Mouse (Mus musculus) kidney, adult 2 months (tissue): Measurements from ENCODE around the gene Rpp21.
"Not testable (repeated sequence)": the region's sequence is repeated elsewhere in the genome, so short reads cannot be mapped to it uniquely, and the experiment has no call there.

Experiments
- CTCF ChIP-seq: fragments of 200-500 bp; conservative IDR thresholded peaks from 2 replicates; pipeline ENCODE4 v1.5.1; 2011; ENCODE audit warnings: low read depth, mild to moderate bottlenecking, control low read depth, low read length, moderate library complexity, mixed read lengths; ENCODE audit not compliant: insufficient read depth, insufficient read length
- POLR2A ChIP-seq: fragments of 200-500 bp; IDR thresholded peaks from one replicate; pipeline ENCODE4 v1.6.1; 2011; ENCODE audit warnings: low read depth, low read length, control low read depth

GRCm38 (mm10) chr17:36235300-36235699 is 22.6 kb downstream of the Rpp21 start:
- not testable (repeated sequence) for TF ChIP-seq CTCF, POLR2A
